Mouse (Mus musculus): ENCODE measurements around the gene Smc1b. TPM values are rescaled to one million over a fixed set of nuclear protein-coding genes. Genes with fewer than 3 reads are reported as not detected.

The Smc1b gene
- total and polyA plus RNA-seq, 2 experiments from 2014 or later, result 0.15 TPM; not detected in 1

DNA sequence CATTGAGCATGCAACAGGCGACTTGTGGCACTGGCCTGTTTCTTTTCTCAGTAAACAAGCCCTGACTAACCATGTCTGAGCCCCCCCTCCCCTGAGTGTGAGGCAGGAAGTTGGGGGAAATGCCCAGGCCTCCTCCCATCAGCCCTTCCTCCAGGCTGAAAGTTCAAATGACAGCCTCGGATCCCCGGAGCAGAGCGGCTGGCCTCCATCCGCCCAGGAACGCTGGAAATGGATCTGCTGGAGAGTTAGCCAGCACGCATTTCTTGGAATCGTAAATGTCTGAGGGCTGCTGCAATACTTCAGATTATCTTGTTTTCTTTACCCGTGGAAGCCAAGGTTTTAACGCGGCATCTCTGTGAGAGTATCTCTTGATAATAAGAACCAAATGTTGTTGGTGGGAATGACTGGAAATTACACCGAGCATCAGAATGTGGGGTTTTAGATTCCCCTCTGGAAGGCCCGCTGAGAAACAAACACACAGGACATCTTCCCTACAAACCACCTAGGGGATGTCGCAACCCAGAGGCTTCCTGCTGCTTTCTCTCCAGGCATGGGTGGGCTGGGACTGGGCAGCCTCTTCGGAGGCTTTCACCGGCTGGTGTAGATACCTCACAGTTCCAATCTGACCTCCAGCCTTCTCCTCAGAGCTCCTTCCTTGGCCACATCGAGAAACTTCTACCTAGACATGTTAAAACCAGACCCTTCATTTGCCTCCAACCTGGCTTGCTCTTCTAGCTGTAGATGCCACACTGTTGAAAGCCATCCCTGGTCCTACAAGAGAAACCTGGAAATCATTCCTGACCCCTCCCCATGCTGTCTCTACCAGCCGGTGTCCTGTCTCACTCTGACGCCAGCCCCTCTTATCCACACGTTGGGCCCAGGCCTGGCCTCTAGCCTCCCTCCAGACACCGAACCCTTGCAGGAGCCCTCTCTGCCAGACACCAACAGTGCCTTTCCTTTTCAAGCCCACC, 31.2 kb upstream of the Smc1b start:
- Histone ChIP-seq H3K9me3 (replicated peaks; ENCODE audit: control insufficient read depth, low read length) (no peaks in the 10 kb centered on the region), H3K4me1 (ENCODE audit: control insufficient read depth, insufficient read depth) (0 out of 2 replicates have a peak, but pooled peaks cover 8% of the 10 kb centered on the region), H3K4me2 (ENCODE audit: low read depth, low read length) (no peak overlapping the region), H3K27ac (ENCODE audit: low read depth) (0 out of 2 replicates have a peak overlapping the region, but pooled peaks have one; percentile 20), H3K36me3 (replicated peaks; ENCODE audit: control insufficient read depth, insufficient read depth, low read length) (no peaks in the 10 kb centered on the region), H3K9ac (replicated peaks; ENCODE audit: low read depth, low read length) (no peak overlapping the region), H3K27me3 (ENCODE audit: control insufficient read depth, insufficient read depth, low read length) (peaks cover 50% of the 10 kb centered on the region), H3K4me3 (ENCODE audit: low read depth, low read length) (no peak overlapping the region)
- WGBS, result 43% methylated on average over 21 of the region's 21 CpGs
- peak; percentile 25 for DNase-seq (ENCODE audit: low spot score)
- peak; percentile 20; the same call in 1 of the 2 replicates for ATAC-seq (ENCODE audit: insufficient read depth, low read depth)
- TF ChIP-seq CTCF (IDR thresholded peaks at IDR 0.05; ENCODE audit: low read depth) (no peak), EP300 (IDR thresholded peaks at IDR 0.05; ENCODE audit: low read depth) (no peak)

DNA sequence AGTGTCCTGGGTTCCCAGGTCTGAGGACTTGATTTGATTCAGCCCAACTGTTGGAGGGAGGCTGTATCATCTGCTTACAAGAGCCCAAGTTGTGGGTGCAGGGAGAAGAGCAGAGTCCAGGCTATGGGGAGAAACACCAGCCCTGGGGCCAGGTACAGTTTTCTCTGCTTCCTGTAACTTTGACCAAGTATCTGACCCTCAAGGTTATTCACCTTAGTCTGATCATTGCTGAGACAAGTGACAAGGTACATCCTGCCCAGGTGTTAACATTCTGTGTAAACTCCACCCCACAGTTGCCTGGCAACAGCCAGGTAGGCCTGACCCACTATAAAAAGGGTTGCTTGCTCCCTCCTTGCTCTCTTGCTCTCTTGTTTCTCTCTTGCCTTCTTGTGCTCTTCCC, 29.7 kb upstream of the Smc1b start:
- Histone ChIP-seq H3K4me3 (ENCODE audit: low read depth, low read length) (no peak overlapping the region), H3K9me3 (replicated peaks; ENCODE audit: control insufficient read depth, low read length) (no peaks in the 10 kb centered on the region)
- TF ChIP-seq EP300 (IDR thresholded peaks at IDR 0.05; ENCODE audit: low read depth) (no peak), CTCF (IDR thresholded peaks at IDR 0.05; ENCODE audit: low read depth) (no peak)

DNA sequence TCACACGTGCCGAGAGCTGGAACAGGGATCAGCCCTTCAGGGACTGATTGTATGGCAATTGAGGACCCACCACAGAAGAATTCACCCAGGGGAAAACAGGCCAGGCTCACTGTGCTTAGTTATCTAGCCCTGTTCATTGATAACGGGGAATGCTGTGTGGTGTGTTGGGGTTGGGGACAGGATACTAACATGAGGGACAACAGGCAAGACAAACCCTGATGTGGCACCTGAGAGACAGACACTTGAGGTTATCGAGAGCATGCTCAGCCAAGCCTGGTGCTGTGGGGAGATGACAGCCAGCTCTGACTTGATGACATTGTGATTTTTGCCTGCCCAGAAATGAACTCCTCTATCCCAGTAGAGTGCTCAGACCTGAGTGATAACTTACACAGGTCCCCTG, 24.4 kb upstream of the Smc1b start:
- DNase-seq (ENCODE audit: low spot score), result peak; percentile 42
- peak; percentile 70 for ATAC-seq (ENCODE audit: insufficient read depth, low read depth)
- peaks cover 34% of the 10 kb centered on the region for H3K27me3 ChIP-seq (ENCODE audit: control insufficient read depth, insufficient read depth, low read length)
- H3K36me3 ChIP-seq (replicated peaks; ENCODE audit: control insufficient read depth, insufficient read depth, low read length), result no peaks in the 10 kb centered on the region
- H3K9ac ChIP-seq (replicated peaks; ENCODE audit: low read depth, low read length), result no peak overlapping the region
- H3K27ac ChIP-seq (ENCODE audit: low read depth), result peak overlapping the region; percentile 66; the same call in 1 of the 2 replicates
- H3K4me2 ChIP-seq (ENCODE audit: low read depth, low read length), result peak overlapping the region; percentile 16
- no peak for TF ChIP-seq EP300 (IDR thresholded peaks at IDR 0.05; ENCODE audit: low read depth)
- TF ChIP-seq CTCF (IDR thresholded peaks at IDR 0.05; ENCODE audit: low read depth), result no peak
- H3K4me3 ChIP-seq (ENCODE audit: low read depth, low read length), result no peak overlapping the region
- H3K4me1 ChIP-seq (ENCODE audit: control insufficient read depth, insufficient read depth), result peaks cover 26% of the 10 kb centered on the region
- no peaks in the 10 kb centered on the region for H3K9me3 ChIP-seq (replicated peaks; ENCODE audit: control insufficient read depth, low read length)
- WGBS, result 11% methylated on average over 4 of the region's 4 CpGs

More for the DNA sequence above, 29.7 kb upstream of the Smc1b start:
- no peak for DNase-seq (ENCODE audit: low spot score)
- Histone ChIP-seq H3K27ac (ENCODE audit: low read depth) (no peak overlapping the region), H3K36me3 (replicated peaks; ENCODE audit: control insufficient read depth, insufficient read depth, low read length) (no peaks in the 10 kb centered on the region), H3K9ac (replicated peaks; ENCODE audit: low read depth, low read length) (no peak overlapping the region), H3K4me2 (ENCODE audit: low read depth, low read length) (no peak overlapping the region), H3K4me1 (ENCODE audit: control insufficient read depth, insufficient read depth) (0 out of 2 replicates have a peak, but pooled peaks cover 10% of the 10 kb centered on the region), H3K27me3 (ENCODE audit: control insufficient read depth, insufficient read depth, low read length) (peaks cover 46% of the 10 kb centered on the region)
- ATAC-seq (ENCODE audit: insufficient read depth, low read depth), result no peak

DNA sequence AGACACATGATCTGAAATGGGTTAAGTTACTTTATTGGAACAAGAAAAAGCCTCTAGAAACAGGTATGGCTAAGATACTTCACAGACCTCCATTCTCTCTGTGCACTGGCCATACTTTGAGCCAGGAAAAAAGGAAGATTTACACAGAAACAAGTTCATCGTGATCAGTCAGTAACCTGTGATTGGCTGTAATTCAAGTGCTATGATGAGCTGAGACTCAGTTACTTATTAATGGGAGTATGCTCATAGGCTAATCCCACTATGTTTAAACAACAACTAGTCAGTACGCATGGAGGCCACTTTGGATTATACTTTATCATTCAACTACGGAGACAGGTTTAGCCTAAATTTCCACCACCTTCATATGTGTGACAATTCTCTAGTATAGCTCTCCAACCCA, 22.3 kb upstream of the Smc1b start:
- H3K4me1 ChIP-seq (ENCODE audit: control insufficient read depth, insufficient read depth), result peaks cover 26% of the 10 kb centered on the region
- ATAC-seq (ENCODE audit: insufficient read depth, low read depth), result no peak
- peaks cover 22% of the 10 kb centered on the region for H3K27me3 ChIP-seq (ENCODE audit: control insufficient read depth, insufficient read depth, low read length)
- H3K36me3 ChIP-seq (replicated peaks; ENCODE audit: control insufficient read depth, insufficient read depth, low read length), result no peaks in the 10 kb centered on the region
- H3K4me2 ChIP-seq (ENCODE audit: low read depth, low read length), result no peak overlapping the region
- no peaks in the 10 kb centered on the region for H3K9me3 ChIP-seq (replicated peaks; ENCODE audit: control insufficient read depth, low read length)
- no peak overlapping the region for H3K9ac ChIP-seq (replicated peaks; ENCODE audit: low read depth, low read length)
- no peak overlapping the region for H3K27ac ChIP-seq (ENCODE audit: low read depth)
- DNase-seq (ENCODE audit: low spot score), result no peak
- TF ChIP-seq CTCF (IDR thresholded peaks at IDR 0.05; ENCODE audit: low read depth) (no peak), EP300 (IDR thresholded peaks at IDR 0.05; ENCODE audit: low read depth) (no peak)
- WGBS, result 98% methylated on average over 3 of the region's 3 CpGs
- no peak overlapping the region for H3K4me3 ChIP-seq (ENCODE audit: low read depth, low read length)

DNA sequence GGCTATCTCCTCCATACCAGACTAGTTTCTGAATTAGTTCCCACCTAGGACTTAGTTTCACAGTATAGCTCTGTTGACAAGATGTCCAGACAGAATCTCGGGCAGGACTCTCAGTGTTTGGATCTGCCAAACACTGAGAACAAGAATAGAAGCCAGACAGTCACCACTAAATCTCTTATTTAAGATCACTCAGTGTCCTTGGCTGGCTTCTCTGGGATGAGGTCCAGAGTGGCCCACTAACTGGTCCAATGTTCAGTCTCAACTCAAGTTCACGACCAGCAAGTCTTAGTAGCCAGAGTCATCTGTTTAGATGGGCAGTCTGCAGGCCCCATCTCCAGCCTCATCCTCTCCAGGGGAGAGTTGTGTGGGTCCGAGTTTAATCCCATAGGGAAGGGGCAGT, 20.8 kb upstream of the Smc1b start:
- Histone ChIP-seq H3K27me3 (ENCODE audit: control insufficient read depth, insufficient read depth, low read length) (peaks cover 15% of the 10 kb centered on the region; the same call in 1 of the 2 replicates), H3K9me3 (replicated peaks; ENCODE audit: control insufficient read depth, low read length) (no peaks in the 10 kb centered on the region), H3K4me2 (ENCODE audit: low read depth, low read length) (no peak overlapping the region), H3K36me3 (replicated peaks; ENCODE audit: control insufficient read depth, insufficient read depth, low read length) (no peaks in the 10 kb centered on the region), H3K9ac (replicated peaks; ENCODE audit: low read depth, low read length) (no peak overlapping the region), H3K4me1 (ENCODE audit: control insufficient read depth, insufficient read depth) (peaks cover 26% of the 10 kb centered on the region), H3K4me3 (ENCODE audit: low read depth, low read length) (no peak overlapping the region), H3K27ac (ENCODE audit: low read depth) (no peak overlapping the region)
- WGBS, result 56% methylated on average over 3 of the region's 3 CpGs
- ATAC-seq (ENCODE audit: insufficient read depth, low read depth) (no peak), DNase-seq (ENCODE audit: low spot score) (no peak)
- TF ChIP-seq EP300 (IDR thresholded peaks at IDR 0.05; ENCODE audit: low read depth) (no peak), CTCF (IDR thresholded peaks at IDR 0.05; ENCODE audit: low read depth) (no peak)

Data from heart, postnatal 0 days (tissue).